Mouse (Mus musculus) bone marrow, adult 2 months (tissue): ENCODE results near the gene Gpr1. TPM values are rescaled to one million over a fixed set of nuclear protein-coding genes. Genes with fewer than 3 reads are reported as not detected.

Experiments used
- H3K27ac ChIP-seq: fragments of 200-500 bp; 2 replicates; pipeline ENCODE4 v1.5.1; 2012; ENCODE audit warnings: low read depth, mild to moderate bottlenecking, control low read depth, inconsistent platforms, low read length; ENCODE audit not compliant: control insufficient read depth, poor library complexity, insufficient read depth
- H3K4me1 ChIP-seq: fragments of 200-500 bp; 2 replicates; pipeline ENCODE4 v1.6.1; 2011; ENCODE audit warnings: low read length; ENCODE audit not compliant: control insufficient read depth, insufficient read depth
- H3K4me3 ChIP-seq: fragments of 200-500 bp; replicated peaks from 2 replicates; pipeline ENCODE3; 2011; ENCODE audit warnings: mild to moderate bottlenecking, low read depth, low read length, control low read depth; ENCODE audit not compliant: control insufficient read depth
- CTCF ChIP-seq: fragments of 200-500 bp; IDR thresholded peaks from 2 replicates; pipeline ENCODE4 v1.5.1; 2011; ENCODE audit warnings: low read length, control low read depth; ENCODE audit not compliant: control insufficient read depth, insufficient read depth
- POLR2A ChIP-seq: fragments of 200-500 bp; IDR thresholded peaks from 2 replicates; pipeline ENCODE4 v1.6.1; 2011; ENCODE audit warnings: low read depth, mild to moderate bottlenecking, control low read depth, low read length, borderline replicate concordance; ENCODE audit not compliant: control insufficient read depth
- WGBS: fragments of 180-500 bp; shearing (Covaris S2); methylation state at CpG from one replicate; pipeline ENCODE4 v1.1.7; 2018; 5-methylcytosine and 5-hydroxymethylcytosine counted together
- polyA plus RNA-seq: library from polyadenylated mRNA; stranded (reverse); fragments of >200 nt; gene quantifications from 2 replicates; pipeline ENCODE4 v1.2.4, GENCODE M21; 2011; ENCODE audit warnings: low replicate concordance; ENCODE audit not compliant: missing spikeins, insufficient read depth, insufficient read length

Gene Gpr1
- polyA plus RNA-seq, 1 experiment: not detected

DNA sequence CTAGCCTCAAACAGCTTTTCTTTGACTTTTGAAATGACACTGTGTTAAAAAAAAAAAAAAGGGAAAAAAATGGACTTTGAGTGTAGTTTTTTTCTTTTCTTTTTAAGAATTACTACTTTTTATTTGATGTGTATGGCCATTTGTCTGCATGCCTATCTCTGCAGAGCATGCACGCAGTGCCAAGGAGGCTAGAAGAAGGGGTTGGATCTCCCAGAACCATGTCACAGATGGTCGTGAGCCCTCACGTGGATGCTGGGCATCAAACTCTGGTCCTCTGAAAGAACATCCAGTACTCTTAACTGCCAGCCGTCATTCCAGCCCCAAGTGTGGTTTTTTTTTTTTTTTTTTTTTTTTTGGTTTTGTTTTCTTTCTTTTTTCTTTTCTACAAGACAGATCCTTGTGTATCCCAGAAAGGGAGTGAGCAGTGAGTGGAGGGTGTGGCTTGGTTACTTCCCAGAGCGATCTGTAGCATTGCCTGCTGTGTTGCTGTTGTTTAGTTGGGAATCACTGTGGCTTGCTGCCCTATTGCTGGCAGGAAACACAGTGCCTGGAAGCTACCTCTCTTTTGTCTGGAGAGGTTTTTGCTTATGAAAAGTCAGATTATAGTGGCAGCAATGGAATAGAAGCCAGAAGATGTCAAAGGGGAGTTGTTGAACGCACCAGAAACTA lies 4.3 kb downstream of the Gpr1 start:
- WGBS: 58% methylated on average over 6 of the region's 6 CpGs
- Histone ChIP-seq H3K4me3 (no peak overlapping the region), H3K27ac (no peak overlapping the region), H3K4me1 (no peaks in the 10 kb centered on the region)
- TF ChIP-seq POLR2A (no peak), CTCF (no peak)

DNA sequence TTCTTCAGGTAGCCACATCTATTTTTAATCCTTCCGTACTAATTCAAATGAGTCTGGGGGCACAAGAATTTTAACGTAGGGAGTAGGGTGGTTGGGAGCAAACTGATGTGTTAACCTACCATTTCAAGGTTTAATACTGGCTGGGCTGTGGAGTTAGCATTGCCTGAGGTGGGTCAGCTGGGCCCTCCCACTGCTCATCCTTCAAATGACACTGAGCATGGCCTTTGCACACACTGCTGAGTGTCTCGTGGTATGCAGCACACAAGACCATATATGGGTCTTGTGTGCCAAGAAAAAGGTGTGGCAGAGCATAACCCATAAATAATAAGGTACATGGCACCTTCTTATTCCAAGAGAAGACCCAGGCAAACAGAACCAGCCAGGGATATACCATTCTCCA lies 6.7 kb downstream of the Gpr1 start:
- Histone ChIP-seq H3K4me1 (no peaks in the 10 kb centered on the region), H3K4me3 (no peak overlapping the region), H3K27ac (no peak overlapping the region)
- 74% methylated on average over 3 of the region's 3 CpGs for whole genome bisulfite sequencing
- no peak for TF ChIP-seq CTCF
- no peak for TF ChIP-seq POLR2A

GRCm38 (mm10) chr1:63204660-63205394 lies 9.5 kb downstream of the Gpr1 start:
- no peak for TF ChIP-seq POLR2A
- no peak for TF ChIP-seq CTCF
- H3K27ac ChIP-seq: no peak overlapping the region
- 54% methylated on average over 7 of the region's 7 CpGs for WGBS
- H3K4me1 ChIP-seq: no peaks in the 10 kb centered on the region
- no peak overlapping the region for H3K4me3 ChIP-seq

DNA sequence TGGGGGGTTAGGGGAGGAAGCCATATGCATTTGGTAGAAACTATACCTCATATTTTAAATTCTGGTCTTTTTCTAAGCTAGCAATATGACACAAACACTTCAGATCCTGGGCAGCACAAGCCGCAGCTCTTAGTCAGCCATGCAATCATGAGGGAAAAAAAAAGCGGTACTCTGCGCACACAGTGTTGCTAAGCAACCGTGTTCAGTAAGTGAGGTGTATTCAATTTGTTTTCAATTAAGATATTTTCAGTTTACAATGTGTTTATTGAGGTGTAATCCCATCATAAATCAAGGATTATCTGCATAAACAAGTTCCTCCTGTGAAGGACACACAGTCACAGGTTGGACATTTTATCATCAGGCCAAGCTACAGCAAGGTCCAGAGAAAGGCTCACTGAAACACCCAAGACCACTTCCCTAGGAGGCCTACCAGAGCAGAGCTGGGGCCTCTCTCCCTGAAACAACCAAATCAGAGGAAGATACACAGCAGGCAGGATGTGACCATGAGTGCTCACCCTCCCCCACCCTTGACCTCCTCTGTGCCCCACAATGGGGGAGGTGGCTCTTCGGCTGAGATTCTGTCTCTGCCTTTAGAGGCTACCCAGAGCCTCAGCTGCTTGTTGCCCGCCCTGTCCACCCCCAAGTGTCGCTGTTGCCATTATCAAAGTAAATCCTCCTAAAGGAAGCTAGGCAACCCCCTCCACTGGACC lies 10.2 kb downstream of the Gpr1 start:
- no peak for TF ChIP-seq CTCF
- TF ChIP-seq POLR2A: no peak
- no peak overlapping the region for H3K4me3 ChIP-seq
- WGBS: 40% methylated on average over 7 of the region's 7 CpGs

GRCm38 (mm10) chr1:63203471-63203870 lies 10.9 kb downstream of the Gpr1 start:
- Histone ChIP-seq H3K4me1 (no peaks in the 10 kb centered on the region), H3K4me3 (no peak overlapping the region), H3K27ac (no peak overlapping the region)
- no peak for TF ChIP-seq CTCF
- TF ChIP-seq POLR2A: no peak
- 81% methylated on average over 1 of the region's 1 CpGs for WGBS

More for the DNA sequence above, 10.2 kb downstream of the Gpr1 start:
- Histone ChIP-seq H3K27ac (no peak overlapping the region), H3K4me1 (no peaks in the 10 kb centered on the region)

- TF ChIP-seq CTCF (no peak), POLR2A (no peak)
- Histone ChIP-seq H3K27ac (no peak overlapping the region), H3K4me1 (no peaks in the 10 kb centered on the region), H3K4me3 (no peak overlapping the region)
- WGBS: 83% methylated on average over 1 of the region's 1 CpGs
Observed at GRCm38 (mm10) chr1:63201672-63202071, 12.7 kb downstream of the Gpr1 start.

DNA sequence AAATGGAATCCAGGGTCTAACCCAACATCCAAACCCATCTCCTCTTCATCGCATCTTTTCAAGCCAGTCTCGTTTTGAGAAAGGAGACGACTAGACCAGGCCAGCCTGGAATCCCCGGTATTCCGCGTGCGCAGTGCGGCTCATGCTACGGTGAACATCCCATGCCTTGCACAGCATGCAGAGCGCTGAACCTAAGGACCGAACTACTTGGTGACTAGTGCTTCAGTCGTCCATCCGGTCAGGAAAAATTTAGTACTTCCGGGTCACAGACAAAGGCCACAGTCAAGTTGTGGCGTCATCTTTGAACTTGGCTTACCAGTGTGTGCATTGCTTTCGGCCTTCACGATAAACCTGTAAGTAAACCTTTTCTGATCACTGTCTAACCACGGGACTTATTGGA lies 14.0 kb downstream of the Gpr1 start:
- no peak for TF ChIP-seq POLR2A
- no peak for TF ChIP-seq CTCF
- Histone ChIP-seq H3K4me3 (no peak overlapping the region), H3K4me1 (no peaks in the 10 kb centered on the region), H3K27ac (no peak overlapping the region)
- WGBS: 89% methylated on average over 18 of the region's 18 CpGs

- no peak overlapping the region for H3K4me3 ChIP-seq
- no peak overlapping the region for H3K27ac ChIP-seq
- no peak for TF ChIP-seq POLR2A
- no peak for TF ChIP-seq CTCF
- no peaks in the 10 kb centered on the region for H3K4me1 ChIP-seq
- 93% methylated on average over 6 of the region's 6 CpGs for WGBS
Observed at GRCm38 (mm10) chr1:63199387-63199786, 15.0 kb downstream of the Gpr1 start.
